Mouse (Mus musculus): Measurements from ENCODE around the gene Actc1.

The Actc1 gene

GRCm38 (mm10) chr2:114046151-114046664 lies 7.1 kb downstream of the Actc1 start:
- TF ChIP-seq POU5F1 (IDR thresholded peaks at IDR 0.05; ENCODE audit: borderline replicate concordance, low read length) (no peak), CTCF (conservative IDR thresholded peaks at IDR 0.05; ENCODE audit: low read length) (no peak), NANOG (IDR thresholded peaks at IDR 0.05; ENCODE audit: borderline replicate concordance, low read length) (no peak)
- Histone ChIP-seq H3K4me1 (replicated peaks; ENCODE audit: low read depth, low read length) (no peaks in the 10 kb centered on the region), H3K9me3 (ENCODE audit: low read length) (no peaks in the 10 kb centered on the region), H3K27me3 (ENCODE audit: insufficient read depth, low read length) (no peaks in the 10 kb centered on the region), H3K36me3 (ENCODE audit: insufficient read depth, low read length) (no peaks in the 10 kb centered on the region), H3K4me3 (replicated peaks; ENCODE audit: low read length) (no peak overlapping the region)

GRCm38 (mm10) chr2:114037926-114038325 lies 15.4 kb downstream of the Actc1 start:
- Histone ChIP-seq H3K4me3 (replicated peaks; ENCODE audit: low read length) (no peak overlapping the region), H3K36me3 (ENCODE audit: insufficient read depth, low read length) (no peaks in the 10 kb centered on the region), H3K9me3 (ENCODE audit: low read length) (no peaks in the 10 kb centered on the region), H3K27me3 (ENCODE audit: insufficient read depth, low read length) (no peaks in the 10 kb centered on the region), H3K4me1 (replicated peaks; ENCODE audit: low read depth, low read length) (no peaks in the 10 kb centered on the region)
- TF ChIP-seq CTCF (conservative IDR thresholded peaks at IDR 0.05; ENCODE audit: low read length) (no peak), NANOG (IDR thresholded peaks at IDR 0.05; ENCODE audit: borderline replicate concordance, low read length) (no peak), POU5F1 (IDR thresholded peaks at IDR 0.05; ENCODE audit: borderline replicate concordance, low read length) (no peak)

- Histone ChIP-seq H3K4me3 (replicated peaks; ENCODE audit: low read length) (no peak overlapping the region), H3K36me3 (ENCODE audit: insufficient read depth, low read length) (no peaks in the 10 kb centered on the region), H3K27me3 (ENCODE audit: insufficient read depth, low read length) (no peaks in the 10 kb centered on the region), H3K9me3 (ENCODE audit: low read length) (no peaks in the 10 kb centered on the region), H3K4me1 (replicated peaks; ENCODE audit: low read depth, low read length) (0 out of 2 replicates have a peak, but pooled peaks cover 3% of the 10 kb centered on the region)
- no peak for TF ChIP-seq NANOG (IDR thresholded peaks at IDR 0.05; ENCODE audit: borderline replicate concordance, low read length)
- TF ChIP-seq CTCF (conservative IDR thresholded peaks at IDR 0.05; ENCODE audit: low read length) = no peak
- TF ChIP-seq POU5F1 (IDR thresholded peaks at IDR 0.05; ENCODE audit: borderline replicate concordance, low read length) = no peak
Measured at GRCm38 (mm10) chr2:114032259-114032658, 21.1 kb downstream of the Actc1 start.

- H3K4me1 ChIP-seq (replicated peaks; ENCODE audit: low read depth, low read length) = peaks cover 5% of the 10 kb centered on the region; the same call in 1 of the 2 replicates
- no peaks in the 10 kb centered on the region for H3K27me3 ChIP-seq (ENCODE audit: insufficient read depth, low read length)
- H3K36me3 ChIP-seq (ENCODE audit: insufficient read depth, low read length) = no peaks in the 10 kb centered on the region
- H3K9me3 ChIP-seq (ENCODE audit: low read length) = no peaks in the 10 kb centered on the region
- TF ChIP-seq NANOG (IDR thresholded peaks at IDR 0.05; ENCODE audit: borderline replicate concordance, low read length) (no peak), CTCF (conservative IDR thresholded peaks at IDR 0.05; ENCODE audit: low read length) (no peak), POU5F1 (IDR thresholded peaks at IDR 0.05; ENCODE audit: borderline replicate concordance, low read length) (no peak)
- H3K4me3 ChIP-seq (replicated peaks; ENCODE audit: low read length) = no peak overlapping the region
Measured at GRCm38 (mm10) chr2:114023383-114023782, 30.0 kb downstream of the Actc1 start.

GRCm38 (mm10) chr2:114020210-114020563 lies 33.2 kb downstream of the Actc1 start:
- Histone ChIP-seq H3K4me3 (replicated peaks; ENCODE audit: low read length) (no peak overlapping the region), H3K9me3 (ENCODE audit: low read length) (no peaks in the 10 kb centered on the region)

GRCm38 (mm10) chr2:114019474-114020209 lies 33.7 kb downstream of the Actc1 start:
- Histone ChIP-seq H3K4me1 (replicated peaks; ENCODE audit: low read depth, low read length) (peaks cover 10% of the 10 kb centered on the region; the same call in 1 of the 2 replicates), H3K27me3 (ENCODE audit: insufficient read depth, low read length) (peaks cover 11% of the 10 kb centered on the region), H3K4me3 (replicated peaks; ENCODE audit: low read length) (no peak overlapping the region), H3K9me3 (ENCODE audit: low read length) (no peaks in the 10 kb centered on the region), H3K36me3 (ENCODE audit: insufficient read depth, low read length) (no peaks in the 10 kb centered on the region)
- TF ChIP-seq POU5F1 (IDR thresholded peaks at IDR 0.05; ENCODE audit: borderline replicate concordance, low read length) (no peak), NANOG (IDR thresholded peaks at IDR 0.05; ENCODE audit: borderline replicate concordance, low read length) (no peak), CTCF (conservative IDR thresholded peaks at IDR 0.05; ENCODE audit: low read length) (no peak)

More at GRCm38 (mm10) chr2:114020210-114020563, 33.2 kb downstream of the Actc1 start:
- H3K27me3 ChIP-seq (ENCODE audit: insufficient read depth, low read length) = peaks cover 6% of the 10 kb centered on the region; the same call in 1 of the 2 replicates
- TF ChIP-seq NANOG (IDR thresholded peaks at IDR 0.05; ENCODE audit: borderline replicate concordance, low read length) = no peak
- TF ChIP-seq CTCF (conservative IDR thresholded peaks at IDR 0.05; ENCODE audit: low read length) = no peak
- no peak for TF ChIP-seq POU5F1 (IDR thresholded peaks at IDR 0.05; ENCODE audit: borderline replicate concordance, low read length)
- peaks cover 10% of the 10 kb centered on the region; the same call in 1 of the 2 replicates for H3K4me1 ChIP-seq (replicated peaks; ENCODE audit: low read depth, low read length)
- no peaks in the 10 kb centered on the region for H3K36me3 ChIP-seq (ENCODE audit: insufficient read depth, low read length)

- TF ChIP-seq CTCF (conservative IDR thresholded peaks at IDR 0.05; ENCODE audit: low read length) (no peak), NANOG (IDR thresholded peaks at IDR 0.05; ENCODE audit: borderline replicate concordance, low read length) (no peak), POU5F1 (IDR thresholded peaks at IDR 0.05; ENCODE audit: borderline replicate concordance, low read length) (no peak)
- no peaks in the 10 kb centered on the region for H3K36me3 ChIP-seq (ENCODE audit: insufficient read depth, low read length)
- peaks cover 15% of the 10 kb centered on the region for H3K4me1 ChIP-seq (replicated peaks; ENCODE audit: low read depth, low read length)
- H3K9me3 ChIP-seq (ENCODE audit: low read length) = no peaks in the 10 kb centered on the region
- peaks cover 26% of the 10 kb centered on the region for H3K27me3 ChIP-seq (ENCODE audit: insufficient read depth, low read length)
- H3K4me3 ChIP-seq (replicated peaks; ENCODE audit: low read length) = no peak overlapping the region
Measured at GRCm38 (mm10) chr2:114018136-114018535, 35.2 kb downstream of the Actc1 start.

- Histone ChIP-seq H3K9me3 (ENCODE audit: low read length) (no peaks in the 10 kb centered on the region), H3K4me1 (replicated peaks; ENCODE audit: low read depth, low read length) (peaks cover 21% of the 10 kb centered on the region), H3K4me3 (replicated peaks; ENCODE audit: low read length) (no peak overlapping the region), H3K27me3 (ENCODE audit: insufficient read depth, low read length) (peaks cover 42% of the 10 kb centered on the region), H3K36me3 (ENCODE audit: insufficient read depth, low read length) (no peaks in the 10 kb centered on the region)
- TF ChIP-seq POU5F1 (IDR thresholded peaks at IDR 0.05; ENCODE audit: borderline replicate concordance, low read length) (no peak), CTCF (conservative IDR thresholded peaks at IDR 0.05; ENCODE audit: low read length) (no peak), NANOG (IDR thresholded peaks at IDR 0.05; ENCODE audit: borderline replicate concordance, low read length) (no peak)
Measured at GRCm38 (mm10) chr2:114014839-114015238, 38.5 kb downstream of the Actc1 start.

All from E14TG2a.4 (cell line).